Mouse (Mus musculus) forebrain, embryonic 10.5 days (tissue): ENCODE measurements around the gene Herc6. TPM values are rescaled to one million over a fixed set of nuclear protein-coding genes. Genes with fewer than 3 reads are reported as not detected.
A peak's percentile ranks its signal among the peaks of the same experiment; 100 is the strongest.

Experiments used
- DNase-seq: peaks from one replicate; pipeline ENCODE4 v3.0.0-alpha.2; 2017; ENCODE audit warnings: low spot score; ENCODE audit errors: extremely low spot score
- H3K27ac ChIP-seq: fragments of 300-500 bp; sonication (generic); 2 replicates; pipeline ENCODE4 v1.5.1; 2016; ENCODE audit warnings: mild to moderate bottlenecking
- H3K27me3 ChIP-seq: fragments of 300-500 bp; sonication (generic); 2 replicates; pipeline ENCODE4 v1.6.1; 2016; ENCODE audit warnings: mild to moderate bottlenecking; ENCODE audit not compliant: poor library complexity, severe bottlenecking
- H3K36me3 ChIP-seq: fragments of 300-500 bp; sonication (generic); replicated peaks from 2 replicates; pipeline ENCODE4 v1.6.1; 2016; ENCODE audit warnings: mild to moderate bottlenecking, moderate library complexity
- H3K4me1 ChIP-seq: fragments of 300-500 bp; sonication (generic); 2 replicates; pipeline ENCODE4 v1.6.1; 2016
- H3K4me3 ChIP-seq: fragments of 300-500 bp; sonication (generic); 2 replicates; pipeline ENCODE4 v1.5.1; 2016; ENCODE audit warnings: mild to moderate bottlenecking, moderate library complexity
- H3K9me3 ChIP-seq: fragments of 300-500 bp; sonication (generic); 2 replicates; pipeline ENCODE4 v1.6.1; 2016; ENCODE audit warnings: mild to moderate bottlenecking, moderate library complexity
- WGBS: fragments of 180-500 bp; shearing (Covaris S2); methylation state at CpG from one replicate; pipeline ENCODE4 v1.1.7; 2016; 5-methylcytosine and 5-hydroxymethylcytosine counted together
- polyA plus RNA-seq: library from polyadenylated mRNA; unstranded; fragments of >200 nt; fragmentation: Nextera tagmentation; extraction: Ambion mirVana; gene quantifications from 2 replicates; pipeline ENCODE4 v1.2.1, GENCODE M21; 2016

The Herc6 gene
- 3.1 and 3.8 TPM in 2 replicates for polyA plus RNA-seq

GRCm38 (mm10) chr6:57580881-57581548 is at the start of gene Herc6:
Gene Herc6 (plus strand): TSS chr6:57581000.
- Histone ChIP-seq H3K4me1 (peaks cover 12% of the 10 kb centered on the region), H3K9me3 (no peaks in the 10 kb centered on the region), H3K27ac (peak within 1 kb of the TSS; percentile 83), H3K36me3 (no peaks in the 10 kb centered on the region), H3K27me3 (no peaks in the 10 kb centered on the region), H3K4me3 (peak within 1 kb of the TSS; percentile 54)
- 5% methylated on average over 16 of the region's 16 CpGs for WGBS
- DNase-seq = peak; percentile 54

- Histone ChIP-seq H3K36me3 (no peaks in the 10 kb centered on the region), H3K4me3 (no peak overlapping the region)
- WGBS = 82% methylated on average over 4 of the region's 4 CpGs
Observed at GRCm38 (mm10) chr6:57531011-57531410, 49.8 kb upstream of the Herc6 start.

GRCm38 (mm10) chr6:57531441-57531840 is 49.4 kb upstream of the Herc6 start:
- H3K4me3 ChIP-seq = no peak overlapping the region
- DNase-seq = no peak
- H3K27ac ChIP-seq = no peak overlapping the region
- peaks cover 10% of the 10 kb centered on the region for H3K4me1 ChIP-seq
- H3K36me3 ChIP-seq = no peaks in the 10 kb centered on the region
- H3K27me3 ChIP-seq = 0 out of 2 replicates have a peak, but pooled peaks cover 6% of the 10 kb centered on the region
- 96% methylated on average over 1 of the region's 1 CpGs for WGBS
- no peaks in the 10 kb centered on the region for H3K9me3 ChIP-seq

More at GRCm38 (mm10) chr6:57531011-57531410, 49.8 kb upstream of the Herc6 start:
- Histone ChIP-seq H3K27me3 (0 out of 2 replicates have a peak, but pooled peaks cover 6% of the 10 kb centered on the region), H3K27ac (no peak overlapping the region), H3K9me3 (no peaks in the 10 kb centered on the region), H3K4me1 (peaks cover 10% of the 10 kb centered on the region)
- DNase-seq = no peak

DNA sequence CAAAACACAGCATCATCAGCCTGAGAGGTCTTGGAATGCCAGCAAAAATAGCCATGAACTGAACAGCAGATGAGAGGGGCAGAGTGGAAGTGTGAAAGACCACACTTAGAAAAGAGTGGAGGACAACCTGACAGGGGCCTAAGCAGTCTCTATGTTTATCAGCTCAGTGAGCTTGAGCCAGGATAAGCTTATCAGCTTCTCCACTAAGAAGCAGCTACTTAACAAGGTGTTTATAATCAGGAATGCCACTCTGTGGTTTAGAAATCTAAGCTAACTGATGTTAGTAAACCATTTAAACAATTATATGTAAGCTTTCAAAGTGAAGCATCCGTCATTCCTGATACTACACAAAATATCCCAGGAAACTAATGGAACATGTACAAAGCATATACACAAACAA is 48.8 kb upstream of the Herc6 start:
- Histone ChIP-seq H3K27me3 (0 out of 2 replicates have a peak, but pooled peaks cover 6% of the 10 kb centered on the region), H3K4me1 (peaks cover 10% of the 10 kb centered on the region), H3K4me3 (no peak overlapping the region), H3K27ac (no peak overlapping the region), H3K9me3 (no peaks in the 10 kb centered on the region), H3K36me3 (no peaks in the 10 kb centered on the region)
- WGBS = 90% methylated on average over 1 of the region's 1 CpGs
- DNase-seq = no peak

GRCm38 (mm10) chr6:57533410-57533809 is 47.4 kb upstream of the Herc6 start:
- H3K36me3 ChIP-seq = no peaks in the 10 kb centered on the region
- peaks cover 10% of the 10 kb centered on the region for H3K4me1 ChIP-seq
- WGBS = 80% methylated on average over 2 of the region's 2 CpGs
- H3K9me3 ChIP-seq = no peaks in the 10 kb centered on the region
- DNase-seq = no peak
- no peak overlapping the region for H3K27ac ChIP-seq
- H3K4me3 ChIP-seq = 0 out of 2 replicates have a peak overlapping the region, but pooled peaks have one; percentile 74
- H3K27me3 ChIP-seq = 0 out of 2 replicates have a peak, but pooled peaks cover 6% of the 10 kb centered on the region

- Histone ChIP-seq H3K36me3 (no peaks in the 10 kb centered on the region), H3K9me3 (no peaks in the 10 kb centered on the region), H3K27ac (peak overlapping the region; percentile 84), H3K4me3 (peak overlapping the region; percentile 74), H3K4me1 (peaks cover 10% of the 10 kb centered on the region), H3K27me3 (0 out of 2 replicates have a peak, but pooled peaks cover 6% of the 10 kb centered on the region)
- WGBS = 11% methylated on average over 8 of the region's 8 CpGs
- no peak for DNase-seq
Observed at GRCm38 (mm10) chr6:57534231-57534610, 46.6 kb upstream of the Herc6 start.

GRCm38 (mm10) chr6:57534611-57535286 is 46.1 kb upstream of the Herc6 start:
- WGBS = 2% methylated on average over 31 of the region's 31 CpGs
- H3K4me3 ChIP-seq = peak overlapping the region; percentile 74
- 0 out of 2 replicates have a peak, but pooled peaks cover 6% of the 10 kb centered on the region for H3K27me3 ChIP-seq
- H3K4me1 ChIP-seq = peaks cover 10% of the 10 kb centered on the region
- no peaks in the 10 kb centered on the region for H3K9me3 ChIP-seq
- H3K27ac ChIP-seq = peak overlapping the region; percentile 84
- H3K36me3 ChIP-seq = no peaks in the 10 kb centered on the region
- peak; percentile 56 for DNase-seq

GRCm38 (mm10) chr6:57535386-57535936 is 45.3 kb upstream of the Herc6 start, which contains the start of gene Ppm1k:
Gene Ppm1k (minus strand): TSS chr6:57535468.
- under 1% methylated on average over 24 of the region's 24 CpGs for WGBS
- H3K36me3 ChIP-seq = no peaks in the 10 kb centered on the region
- H3K4me1 ChIP-seq = peaks cover 10% of the 10 kb centered on the region
- 0 out of 2 replicates have a peak, but pooled peaks cover 6% of the 10 kb centered on the region for H3K27me3 ChIP-seq
- peak; percentile 94 for DNase-seq
- no peaks in the 10 kb centered on the region for H3K9me3 ChIP-seq
- H3K27ac ChIP-seq = peak within 1 kb of the TSS; percentile 84
- H3K4me3 ChIP-seq = peak within 1 kb of the TSS; percentile 74

GRCm38 (mm10) chr6:57535971-57536669 is 44.7 kb upstream of the Herc6 start:
- Histone ChIP-seq H3K36me3 (no peaks in the 10 kb centered on the region), H3K9me3 (no peaks in the 10 kb centered on the region), H3K27ac (peak overlapping the region; percentile 84), H3K4me1 (peaks cover 10% of the 10 kb centered on the region), H3K27me3 (0 out of 2 replicates have a peak, but pooled peaks cover 6% of the 10 kb centered on the region), H3K4me3 (peak overlapping the region; percentile 74)
- DNase-seq = no peak
- 30% methylated on average over 14 of the region's 14 CpGs for WGBS

GRCm38 (mm10) chr6:57537887-57538286 is 42.9 kb upstream of the Herc6 start:
- H3K4me1 ChIP-seq = peaks cover 10% of the 10 kb centered on the region
- no peaks in the 10 kb centered on the region for H3K36me3 ChIP-seq
- H3K9me3 ChIP-seq = no peaks in the 10 kb centered on the region
- 86% methylated on average over 5 of the region's 5 CpGs for WGBS
- no peak overlapping the region for H3K27ac ChIP-seq
- H3K27me3 ChIP-seq = 0 out of 2 replicates have a peak, but pooled peaks cover 6% of the 10 kb centered on the region
- H3K4me3 ChIP-seq = no peak overlapping the region
- no peak for DNase-seq

DNA sequence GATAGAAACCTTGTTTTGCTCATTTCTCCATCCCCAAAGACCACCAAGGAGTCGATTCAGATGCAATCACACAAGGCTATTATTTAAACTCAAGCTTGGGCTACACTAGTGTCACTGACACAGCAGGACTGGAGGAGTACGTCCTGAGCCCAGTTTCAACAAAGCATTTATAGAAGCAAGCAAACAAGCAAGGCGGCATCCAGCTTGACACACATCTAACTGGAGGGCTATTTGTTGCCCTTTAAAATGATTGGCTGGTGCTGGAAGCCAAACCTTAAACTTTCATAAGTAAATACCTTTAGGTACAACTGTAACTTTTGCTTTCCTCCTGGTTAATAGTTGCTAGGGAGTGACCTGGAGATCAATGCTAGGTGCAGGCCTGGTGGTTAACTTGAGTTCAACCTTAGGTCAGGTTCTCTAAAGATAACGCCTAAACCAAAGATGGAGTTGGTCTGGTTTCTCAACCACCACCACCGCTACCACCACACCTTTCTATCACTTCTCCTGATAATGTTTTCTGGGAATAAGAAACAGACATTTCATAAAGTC is 39.8 kb upstream of the Herc6 start:
- Histone ChIP-seq H3K27ac (no peak overlapping the region), H3K4me3 (no peak overlapping the region), H3K9me3 (no peaks in the 10 kb centered on the region), H3K27me3 (no peaks in the 10 kb centered on the region), H3K36me3 (no peaks in the 10 kb centered on the region), H3K4me1 (no peaks in the 10 kb centered on the region)
- WGBS = 88% methylated on average over 5 of the region's 5 CpGs
- DNase-seq = no peak

DNA sequence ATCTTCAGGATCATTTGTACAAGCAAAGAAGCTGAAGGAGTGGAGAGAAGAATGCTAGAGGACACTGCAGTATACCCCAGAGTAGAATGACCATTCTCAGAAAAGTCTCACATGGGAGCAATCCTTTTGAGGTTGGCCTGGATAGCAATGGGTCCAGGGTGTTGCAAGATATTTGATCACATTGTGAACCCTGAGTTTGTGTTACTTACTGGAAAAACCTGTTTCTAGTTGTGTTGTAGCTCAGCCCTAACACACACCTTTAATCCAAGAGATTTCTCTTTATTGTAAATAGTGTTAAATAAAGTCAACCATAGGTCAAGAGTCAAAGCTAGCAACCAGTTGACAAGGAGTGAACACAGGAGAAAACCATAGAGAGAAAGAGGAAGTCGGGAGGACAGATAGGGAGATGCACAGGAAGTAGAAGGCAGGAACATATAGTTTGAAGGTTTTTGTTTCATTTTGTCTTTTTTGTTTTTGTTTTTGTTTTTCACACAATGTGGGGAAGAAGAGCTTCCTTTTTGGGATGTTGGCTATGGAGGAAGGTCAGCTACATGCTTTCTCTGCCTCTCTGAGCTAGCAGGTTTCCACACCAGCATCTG is 39.0 kb upstream of the Herc6 start:
- no peak overlapping the region for H3K4me3 ChIP-seq
- H3K36me3 ChIP-seq = no peaks in the 10 kb centered on the region
- no peaks in the 10 kb centered on the region for H3K4me1 ChIP-seq
- WGBS = 97% methylated on average over 1 of the region's 1 CpGs
- no peaks in the 10 kb centered on the region for H3K9me3 ChIP-seq
- DNase-seq = no peak
- H3K27me3 ChIP-seq = no peaks in the 10 kb centered on the region
- no peak overlapping the region for H3K27ac ChIP-seq
